Comparison of ENCODE assay signal across 21 mouse cellular contexts in the genomic region with DNA sequence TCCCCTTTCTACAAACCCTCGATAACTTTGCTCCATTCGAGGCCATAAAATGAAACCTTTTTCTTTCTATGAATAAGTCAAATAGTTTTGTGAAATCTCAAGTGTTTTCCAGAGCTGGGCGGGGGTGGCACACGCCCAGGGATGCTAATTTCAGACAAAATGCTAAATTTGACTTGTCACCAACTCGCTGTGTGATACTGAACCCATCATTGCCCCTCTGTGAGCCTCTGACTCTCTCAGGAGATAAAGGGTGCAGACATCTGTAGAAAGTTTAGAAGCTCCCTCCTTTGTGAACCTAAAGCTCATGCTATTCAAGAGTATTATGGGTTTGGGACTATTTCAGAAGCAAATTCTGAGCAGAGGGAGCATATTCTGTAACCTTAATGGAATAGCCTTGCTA. TPM values are rescaled to one million over a fixed set of nuclear protein-coding genes. Genes with fewer than 3 reads are reported as not detected.
A peak's percentile ranks its signal among the peaks of the same experiment; 100 is the strongest.
DNase-seq lines count a peak whose midpoint lies in the region; ATAC-seq and TF ChIP-seq lines count a peak whose summit lies in the region.
"Had no signal": no experiment of that assay in that cellular context is flagged by ENCODE, and none has a peak within 500 bp of the region (broad histone marks: within the 10 kb centered on the region; RNA-seq: fewer than 3 reads in every experiment).

No protein-coding gene starts in this region.

- H3K27ac ChIP-seq in heart, embryonic 12.5 days (ENCODE audit: poor library complexity, severe bottlenecking), result 0 out of 2 replicates have a peak overlapping the region, but pooled peaks have one; percentile 14
- H3K27ac ChIP-seq in heart, adult 2 months, result no peak overlapping the region
- peak overlapping the region; percentile 67 for H3K27ac ChIP-seq in kidney, embryonic 15.5 days
- H3K27ac ChIP-seq in kidney, adult 2 months (ENCODE audit: insufficient read depth, low read depth, low read length), result no peak overlapping the region
- peak overlapping the region; percentile 81 for H3K27ac ChIP-seq in thymus, adult 2 months (ENCODE audit: control insufficient read depth, insufficient read depth, low read length)
- H3K27ac ChIP-seq in liver, embryonic 15.5 days (replicated peaks), result no peak overlapping the region
- no peak overlapping the region for H3K27ac ChIP-seq in midbrain, postnatal 0 days (ENCODE audit: low read depth, low read length)
- H3K27ac ChIP-seq: embryonic facial prominence, embryonic 15.5 days; forebrain, embryonic 10.5 days; gastrocnemius, adult 2 months; hindbrain, embryonic 10.5 days; hindbrain, embryonic 14.5 days had no signal

- TF ChIP-seq EP300 in heart, adult 2 months (IDR thresholded peaks at IDR 0.05; ENCODE audit: insufficient read depth, low read depth, low read length), result no peak

- no peak overlapping the region for H3K4me2 ChIP-seq in heart, embryonic 12.5 days
- no peak overlapping the region for H3K4me2 ChIP-seq in kidney, embryonic 15.5 days
- peak overlapping the region; percentile 9; the same call in 1 of the 2 replicates for H3K4me2 ChIP-seq in liver, embryonic 15.5 days
- H3K4me2 ChIP-seq in midbrain, postnatal 0 days (ENCODE audit: low read depth, low read length, poor library complexity, severe bottlenecking), result no peak overlapping the region
- H3K4me2 ChIP-seq: embryonic facial prominence, embryonic 15.5 days; hindbrain, embryonic 14.5 days had no signal

- no peaks in the 10 kb centered on the region for H3K9me3 ChIP-seq in heart, embryonic 12.5 days (replicated peaks)
- H3K9me3 ChIP-seq in kidney, embryonic 15.5 days (replicated peaks), result no peaks in the 10 kb centered on the region
- H3K9me3 ChIP-seq in liver, embryonic 15.5 days (replicated peaks), result no peaks in the 10 kb centered on the region
- no peaks in the 10 kb centered on the region for H3K9me3 ChIP-seq in midbrain, postnatal 0 days (ENCODE audit: low read length)
- H3K9me3 ChIP-seq: embryonic facial prominence, embryonic 15.5 days; forebrain, embryonic 10.5 days; hindbrain, embryonic 10.5 days had no signal

- no peaks in the 10 kb centered on the region for H3K36me3 ChIP-seq in heart, embryonic 12.5 days
- H3K36me3 ChIP-seq in heart, adult 2 months (ENCODE audit: control insufficient read depth, insufficient read depth, low read length), result no peaks in the 10 kb centered on the region; the same call in 1 of the 2 replicates
- H3K36me3 ChIP-seq in kidney, embryonic 15.5 days, result no peaks in the 10 kb centered on the region
- H3K36me3 ChIP-seq in kidney, adult 2 months (ENCODE audit: control insufficient read depth, insufficient read depth, low read length), result no peaks in the 10 kb centered on the region
- H3K36me3 ChIP-seq in thymus, adult 2 months (ENCODE audit: control insufficient read depth, insufficient read depth, low read length), result peaks cover 94% of the 10 kb centered on the region
- no peaks in the 10 kb centered on the region for H3K36me3 ChIP-seq in liver, embryonic 15.5 days (replicated peaks)
- H3K36me3 ChIP-seq in midbrain, postnatal 0 days (ENCODE audit: insufficient read depth, low read length), result no peaks in the 10 kb centered on the region
- H3K36me3 ChIP-seq: embryonic facial prominence, embryonic 15.5 days; forebrain, embryonic 10.5 days; hindbrain, embryonic 10.5 days had no signal

- WGBS in heart, embryonic 12.5 days, result 49% methylated on average over 5 of the region's 5 CpGs
- WGBS in heart, adult 2 months, result 62% methylated on average over 5 of the region's 5 CpGs
- 75% methylated on average over 5 of the region's 5 CpGs for WGBS in kidney, embryonic 15.5 days
- 89% methylated on average over 5 of the region's 5 CpGs for WGBS in kidney, adult 2 months
- WGBS in thymus, adult 2 months, result 87% methylated on average over 5 of the region's 5 CpGs
- 50% methylated on average over 5 of the region's 5 CpGs for WGBS in liver, embryonic 15.5 days (ENCODE audit: insufficient replicate concordance)
- WGBS in midbrain, postnatal 0 days, result 86% methylated on average over 5 of the region's 5 CpGs

- no peaks in the 10 kb centered on the region for H3K27me3 ChIP-seq in heart, embryonic 12.5 days (replicated peaks)
- no peaks in the 10 kb centered on the region for H3K27me3 ChIP-seq in heart, adult 2 months (ENCODE audit: control insufficient read depth, insufficient read depth, low read length)
- no peaks in the 10 kb centered on the region for H3K27me3 ChIP-seq in kidney, embryonic 15.5 days
- no peaks in the 10 kb centered on the region for H3K27me3 ChIP-seq in kidney, adult 2 months (replicated peaks; ENCODE audit: control insufficient read depth, insufficient read depth, low read length)
- no peaks in the 10 kb centered on the region for H3K27me3 ChIP-seq in thymus, adult 2 months (ENCODE audit: control insufficient read depth, insufficient read depth, low read length)
- no peaks in the 10 kb centered on the region for H3K27me3 ChIP-seq in liver, embryonic 15.5 days
- H3K27me3 ChIP-seq in midbrain, postnatal 0 days (ENCODE audit: insufficient read depth, low read length), result no peaks in the 10 kb centered on the region
- H3K27me3 ChIP-seq: embryonic facial prominence, embryonic 15.5 days had no signal

- intact Hi-C loops in heart, adult 2 months (cut with DNase I), result no loop called here

- DNase-seq in heart, adult 2 months, result no peak
- no peak for DNase-seq in kidney, adult 2 months
- no peak for DNase-seq in thymus, adult 2 months
- DNase-seq in thymus, adult 18-20 months, result no peak
- no peak for DNase-seq in midbrain, postnatal 0 days (ENCODE audit: low spot score)
- DNase-seq: adrenal gland, postnatal 10 days; cerebellum, adult 11 months; cerebellum, adult 8-10 months; cerebellum, postnatal 14 days; embryo, embryonic 11 days; gastrocnemius, adult 2 months; gastrocnemius, postnatal 25 days had no signal

- TF ChIP-seq POLR2A in heart, adult 2 months (IDR thresholded peaks at IDR 0.05; ENCODE audit: insufficient read depth, low read depth, low read length), result no peak
- no peak for TF ChIP-seq POLR2A in kidney, adult 2 months (IDR thresholded peaks at IDR 0.05; ENCODE audit: low read depth, low read length)
- TF ChIP-seq POLR2A in thymus, adult 2 months (IDR thresholded peaks at IDR 0.05; ENCODE audit: control insufficient read depth, extremely low read depth, insufficient read depth, low read length, poor library complexity), result no peak

- H3K4me1 ChIP-seq in heart, embryonic 12.5 days (replicated peaks), result peaks cover 36% of the 10 kb centered on the region
- H3K4me1 ChIP-seq in heart, adult 2 months (ENCODE audit: control insufficient read depth, insufficient read depth, low read length), result peaks cover 2% of the 10 kb centered on the region; the same call in 1 of the 2 replicates
- peaks cover 28% of the 10 kb centered on the region for H3K4me1 ChIP-seq in kidney, embryonic 15.5 days
- H3K4me1 ChIP-seq in kidney, adult 2 months (ENCODE audit: control insufficient read depth, insufficient read depth, low read length), result peaks cover 2% of the 10 kb centered on the region; the same call in 1 of the 2 replicates
- H3K4me1 ChIP-seq in thymus, adult 2 months (replicated peaks; ENCODE audit: control insufficient read depth, insufficient read depth, low read length), result peaks cover 46% of the 10 kb centered on the region
- H3K4me1 ChIP-seq in liver, embryonic 15.5 days (replicated peaks), result peaks cover 41% of the 10 kb centered on the region
- no peaks in the 10 kb centered on the region for H3K4me1 ChIP-seq in midbrain, postnatal 0 days (ENCODE audit: insufficient read depth, low read length)
- H3K4me1 ChIP-seq: embryonic facial prominence, embryonic 15.5 days; forebrain, embryonic 10.5 days; hindbrain, embryonic 10.5 days had no signal

- no peak for ATAC-seq in heart, embryonic 12.5 days (ENCODE audit: insufficient number of reproducible peaks, low FRiP score)
- ATAC-seq in kidney, embryonic 15.5 days (replicated peaks; ENCODE audit: low FRiP score), result no peak
- no peak for ATAC-seq in liver, embryonic 15.5 days (ENCODE audit: insufficient read depth)
- no peak for ATAC-seq in midbrain, postnatal 0 days (ENCODE audit: low FRiP score)
- ATAC-seq: forebrain, embryonic 14.5 days had no signal

- H3K4me3 ChIP-seq in heart, embryonic 12.5 days, result no peak overlapping the region
- no peak overlapping the region for H3K4me3 ChIP-seq in heart, adult 2 months
- H3K4me3 ChIP-seq in kidney, embryonic 15.5 days (replicated peaks), result no peak overlapping the region
- no peak overlapping the region for H3K4me3 ChIP-seq in kidney, adult 2 months (ENCODE audit: insufficient read depth, low read depth, low read length)
- 0 out of 2 replicates have a peak overlapping the region, but pooled peaks have one; percentile 10 for H3K4me3 ChIP-seq in thymus, adult 2 months (ENCODE audit: control insufficient read depth, insufficient read depth, low read length)
- H3K4me3 ChIP-seq in liver, embryonic 15.5 days (replicated peaks), result no peak overlapping the region
- no peak overlapping the region for H3K4me3 ChIP-seq in midbrain, postnatal 0 days (ENCODE audit: low read depth, low read length)
- H3K4me3 ChIP-seq: embryonic facial prominence, embryonic 15.5 days; erythroblast, embryonic 14.5 days; forebrain, embryonic 10.5 days; gastrocnemius, adult 2 months; hindbrain, embryonic 10.5 days had no signal

- no peaks in the 10 kb centered on the region for H3K79me2 ChIP-seq in heart, adult 2 months (replicated peaks; ENCODE audit: control insufficient read depth, insufficient read depth, low read length)

- H3K9ac ChIP-seq in heart, embryonic 12.5 days, result no peak overlapping the region
- no peak overlapping the region for H3K9ac ChIP-seq in heart, adult 2 months (ENCODE audit: low read depth, low read length)
- no peak overlapping the region for H3K9ac ChIP-seq in kidney, embryonic 15.5 days
- no peak overlapping the region for H3K9ac ChIP-seq in liver, embryonic 15.5 days
- H3K9ac ChIP-seq in midbrain, postnatal 0 days (replicated peaks; ENCODE audit: low read length, poor library complexity, severe bottlenecking), result no peak overlapping the region
- H3K9ac ChIP-seq: embryonic facial prominence, embryonic 15.5 days; hindbrain, embryonic 14.5 days had no signal

- no peak for TF ChIP-seq CTCF in heart, adult 2 months (IDR thresholded peaks at IDR 0.05)
- no peak for TF ChIP-seq CTCF in kidney, adult 2 months (conservative IDR thresholded peaks at IDR 0.05; ENCODE audit: insufficient read depth, insufficient read length, low read depth, low read length)
- no peak for TF ChIP-seq CTCF in thymus, adult 2 months (IDR thresholded peaks at IDR 0.05; ENCODE audit: borderline replicate concordance, control insufficient read depth, extremely low read depth, insufficient read depth, low read length, poor library complexity)
- no peak for TF ChIP-seq CTCF in midbrain, postnatal 0 days (IDR thresholded peaks at IDR 0.05)

RNA-seq across cellular contexts. Expression of gene Dad1, which starts 46.0 kb away (rescaled TPM):
- 365 and 374 TPM in 2 replicates for polyA plus RNA-seq in heart, embryonic 12.5 days (2016; fragmentation: Nextera tagmentation; extraction: Ambion mirVana)
- 100 to 1,000 TPM in 1 of 2 experiments, 10 to 100 TPM in 1; 99.0 to 115 TPM for total RNA-seq in heart, adult 2 months (2021)
- 393 and 411 TPM in 2 replicates for polyA plus RNA-seq in heart, adult 2 months (2012; rRNA removed)
- 427 and 441 TPM in 2 replicates for polyA plus RNA-seq in kidney, embryonic 15.5 days (2015; fragmentation: Nextera tagmentation; extraction: Ambion mirVana)
- 773 and 775 TPM in 2 replicates for polyA plus RNA-seq in kidney, adult 2 months (2012; rRNA removed)
- polyA plus RNA-seq in thymus, adult 2 months (2012; rRNA removed), result 513 and 641 TPM in 2 replicates
- 202 and 204 TPM in 2 replicates for polyA plus RNA-seq in liver, embryonic 15.5 days (2015; fragmentation: Nextera tagmentation; extraction: Ambion mirVana)
- 240 and 263 TPM in 2 replicates for total RNA-seq in midbrain, postnatal 0 days (2014; rRNA removed)
- 374 and 394 TPM in 2 replicates for polyA plus RNA-seq in midbrain, postnatal 0 days (2015; fragmentation: Nextera tagmentation; extraction: Ambion mirVana)

RNA-seq across cellular contexts. Expression of gene Abhd4, which starts 46.1 kb away (rescaled TPM):
- 87.6 and 90.2 TPM in 2 replicates for polyA plus RNA-seq in heart, embryonic 12.5 days (2016; fragmentation: Nextera tagmentation; extraction: Ambion mirVana)
- total RNA-seq in heart, adult 2 months (2021), result 10 to 100 TPM; 39.2 to 41.8 TPM
- polyA plus RNA-seq in heart, adult 2 months (2012; rRNA removed), result 50.2 and 56.8 TPM in 2 replicates
- 61.3 and 67.6 TPM in 2 replicates for polyA plus RNA-seq in kidney, embryonic 15.5 days (2015; fragmentation: Nextera tagmentation; extraction: Ambion mirVana)
- 74.5 and 75.8 TPM in 2 replicates for polyA plus RNA-seq in kidney, adult 2 months (2012; rRNA removed)
- polyA plus RNA-seq in thymus, adult 2 months (2012; rRNA removed), result 21.5 and 23.6 TPM in 2 replicates
- 19.0 and 21.4 TPM in 2 replicates for polyA plus RNA-seq in liver, embryonic 15.5 days (2015; fragmentation: Nextera tagmentation; extraction: Ambion mirVana)
- 75.7 and 87.8 TPM in 2 replicates for total RNA-seq in midbrain, postnatal 0 days (2014; rRNA removed)
- 56.4 and 67.6 TPM in 2 replicates for polyA plus RNA-seq in midbrain, postnatal 0 days (2015; fragmentation: Nextera tagmentation; extraction: Ambion mirVana)

Comparison
In these comparisons a context has a peak if more than half of its experiments do, and no peak if none do; other contexts are left out.
1. H3K27ac ChIP-seq: peak in heart, embryonic 12.5 days (single experiment), kidney, embryonic 15.5 days (single experiment) and thymus, adult 2 months (single experiment); none in heart, adult 2 months (single experiment), kidney, adult 2 months (single experiment), liver, embryonic 15.5 days (single experiment) and midbrain, postnatal 0 days (single experiment).